Mouse (Mus musculus): ENCODE results near the gene Tenm4.

- TF ChIP-seq POLR2A (IDR thresholded peaks at IDR 0.05; ENCODE audit: control insufficient read depth in 1 of 2, insufficient read depth in 1 of 2, low read depth in 1 of 2, low read length in 2 of 2, poor library complexity in 1 of 2), result no peak
- no peak for TF ChIP-seq ELF1 (IDR thresholded peaks at IDR 0.05; ENCODE audit: low read depth, low read length)
- TF ChIP-seq POLR2AphosphoS2 (IDR thresholded peaks at IDR 0.05; ENCODE audit: low read length), result no peak
- TF ChIP-seq CTCF (IDR thresholded peaks at IDR 0.05 in 2 of 3, conservative IDR thresholded peaks at IDR 0.05 in 1 of 3; ENCODE audit: control insufficient read depth in 1 of 3, insufficient read depth in 1 of 3, low read depth in 2 of 3, low read length in 3 of 3, poor library complexity in 1 of 3, severe bottlenecking in 1 of 3), result no peak
- no peak for TF ChIP-seq MAFK (IDR thresholded peaks at IDR 0.05; ENCODE audit: borderline replicate concordance, low read depth, low read length)
- no peak for TF ChIP-seq RCOR1 (IDR thresholded peaks at IDR 0.05; ENCODE audit: low read depth, low read length)
- no peak for TF ChIP-seq MXI1 (IDR thresholded peaks at IDR 0.05; ENCODE audit: low read depth, low read length)
- no peak for TF ChIP-seq NRF1 (IDR thresholded peaks at IDR 0.05; ENCODE audit: insufficient read depth, low read depth, low read length, poor library complexity, severe bottlenecking)
- no peak for TF ChIP-seq GABPA (IDR thresholded peaks at IDR 0.05; ENCODE audit: low read depth, low read length)
- no peak for TF ChIP-seq USF1 (IDR thresholded peaks at IDR 0.05; ENCODE audit: low read depth, low read length)
- TF ChIP-seq NELFE (IDR thresholded peaks at IDR 0.05; ENCODE audit: low read depth, low read length), result no peak
- TF ChIP-seq E2F4 (IDR thresholded peaks at IDR 0.05; ENCODE audit: borderline replicate concordance, low read depth, low read length), result no peak
- TF ChIP-seq RAD21 (IDR thresholded peaks at IDR 0.05; ENCODE audit: low read depth, low read length), result no peak
Observed at GRCm38 (mm10) chr7:96596402-96597195, 425.6 kb downstream of the Tenm4 start.
